Mouse (Mus musculus) left cerebral cortex, adult 11 months (tissue): ENCODE measurements around the gene Nhsl1.
A peak's percentile ranks its signal among the peaks of the same experiment; 100 is the strongest.

Source experiments
- DNase-seq: peaks from one replicate; pipeline ENCODE4 v3.0.0; 2022; ENCODE audit warnings: low spot score

Gene Nhsl1

DNA sequence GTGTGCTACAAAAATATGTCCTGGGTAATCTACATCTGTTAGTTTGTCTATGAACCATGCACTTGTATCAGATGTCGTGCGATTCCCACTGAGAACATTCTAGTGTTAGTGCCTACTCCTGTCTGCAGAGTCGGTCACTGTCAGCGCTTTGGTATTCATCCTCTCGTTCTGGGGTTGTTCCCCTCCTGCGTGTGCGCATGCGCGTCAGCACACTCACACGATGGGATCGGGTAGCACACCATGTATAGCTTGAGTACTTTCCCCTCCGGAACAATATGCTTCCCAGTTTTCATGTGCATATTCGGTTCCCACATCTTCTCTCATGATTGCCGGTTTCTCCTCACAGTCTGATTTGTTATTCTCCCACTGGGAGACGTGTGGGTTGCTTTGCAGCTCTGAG lies 28.4 kb downstream of the Nhsl1 start:
- DNase-seq = no peak

GRCm38 (mm10) chr10:18350781-18351180 lies 32.0 kb downstream of the Nhsl1 start:
- no peak for DNase-seq

DNA sequence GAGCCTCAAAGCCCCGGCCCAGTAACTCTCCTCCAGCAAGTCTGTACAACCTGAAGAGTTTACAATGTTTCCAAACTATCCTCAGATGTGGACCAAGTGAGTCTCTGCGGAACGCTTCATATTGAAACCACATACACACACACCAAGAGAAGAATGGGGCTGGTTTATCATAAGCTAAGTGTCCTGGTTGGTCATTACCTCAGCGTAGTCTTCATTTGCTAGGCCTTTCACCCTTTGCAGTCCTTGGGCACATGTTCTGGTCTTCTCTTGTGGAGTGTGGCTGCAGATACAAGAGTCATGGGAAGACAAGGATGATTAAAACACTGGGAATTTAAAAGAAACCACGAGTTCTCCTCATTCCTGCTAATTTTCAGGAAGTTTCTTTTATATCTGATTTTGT lies 34.2 kb downstream of the Nhsl1 start:
- no peak for DNase-seq

- no peak for DNase-seq
Measured at GRCm38 (mm10) chr10:18354103-18354502, 35.3 kb downstream of the Nhsl1 start.

- DNase-seq = no peak
Measured at GRCm38 (mm10) chr10:18356461-18356860, 37.7 kb downstream of the Nhsl1 start.

GRCm38 (mm10) chr10:18357212-18357611 lies 38.4 kb downstream of the Nhsl1 start:
- no peak for DNase-seq

DNA sequence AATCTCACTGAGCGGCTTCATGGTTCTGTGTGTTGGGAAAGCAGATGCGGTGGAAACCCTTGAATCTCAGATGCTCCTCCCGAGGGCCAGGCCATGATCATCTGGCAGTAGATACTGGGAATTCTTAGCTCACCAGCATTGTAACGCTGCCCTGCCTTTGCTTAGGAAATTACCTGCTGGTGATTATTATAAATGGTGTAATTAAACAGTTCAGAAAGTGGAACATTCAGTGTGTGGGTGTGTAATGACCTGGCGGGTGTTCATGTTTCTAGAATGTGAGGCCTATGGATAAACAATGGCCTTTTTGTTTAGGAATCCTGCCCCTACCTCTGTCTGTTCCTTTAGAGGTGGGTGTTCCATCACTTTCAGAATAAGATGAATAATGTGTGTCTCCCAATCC lies 39.7 kb downstream of the Nhsl1 start:
- no peak for DNase-seq

DNA sequence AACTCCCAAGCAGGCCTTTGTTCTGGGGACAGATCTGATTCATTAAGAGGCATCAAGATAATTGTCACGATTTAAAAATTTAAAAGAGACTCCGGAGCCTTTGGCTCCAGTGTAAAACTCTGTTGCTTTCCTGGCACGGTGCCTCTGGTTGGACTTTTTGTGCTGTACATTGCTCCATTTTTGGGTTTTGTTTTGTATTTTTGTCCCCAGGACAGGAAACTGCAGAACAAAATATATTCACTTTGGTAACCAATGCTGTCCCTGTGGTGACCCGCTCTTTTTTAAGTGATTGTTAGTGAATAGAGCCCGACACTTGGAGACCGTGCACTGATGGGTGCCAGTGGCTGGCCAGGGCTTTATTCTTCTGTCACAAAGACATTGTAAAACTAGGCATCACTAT lies 41.4 kb downstream of the Nhsl1 start:
- DNase-seq = peak; percentile 18

- DNase-seq = no peak
Measured at GRCm38 (mm10) chr10:18365432-18365831, 46.6 kb downstream of the Nhsl1 start.

GRCm38 (mm10) chr10:18366697-18367096 lies 47.9 kb downstream of the Nhsl1 start:
- DNase-seq = no peak

- DNase-seq = no peak
Measured at GRCm38 (mm10) chr10:18368111-18368510, 49.3 kb downstream of the Nhsl1 start.

DNA sequence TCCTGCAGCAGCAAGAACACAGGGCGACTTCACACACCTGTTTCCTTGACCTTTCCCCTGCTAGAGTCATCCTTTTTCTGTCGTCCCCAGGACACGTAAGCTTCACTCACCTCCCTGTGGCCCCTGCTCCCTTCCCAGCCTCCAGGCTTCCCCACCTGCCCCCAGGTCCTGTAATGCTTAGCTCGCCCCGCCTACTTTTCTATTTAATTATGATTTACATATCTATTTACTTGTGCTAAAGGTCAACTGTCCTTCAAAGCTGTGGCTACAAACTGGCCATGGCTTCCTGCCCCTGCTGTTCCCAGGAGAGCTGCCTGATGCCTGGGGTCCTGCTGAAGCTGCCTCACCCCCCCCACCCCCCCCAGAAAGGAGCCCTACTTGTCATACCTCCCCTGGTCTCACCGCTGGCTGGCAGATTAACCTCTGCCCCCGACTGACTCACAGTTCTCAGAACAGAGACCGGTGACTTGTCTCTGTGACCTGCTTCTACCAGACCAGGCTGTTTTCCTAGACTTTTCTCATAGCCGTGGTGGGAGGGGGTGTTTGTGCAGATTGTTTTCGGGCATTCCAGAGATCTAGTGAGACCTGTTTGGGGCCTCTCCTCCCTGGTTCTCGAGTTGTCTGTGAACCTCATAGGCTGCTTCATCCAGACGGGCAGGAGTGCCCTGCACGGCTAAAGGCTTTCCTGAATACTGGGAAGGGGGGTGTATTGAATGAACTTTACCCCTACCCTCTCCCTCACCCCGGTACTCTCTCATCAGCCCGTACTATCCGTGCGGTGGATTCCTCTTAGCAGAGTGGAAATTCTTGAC lies 51.9 kb downstream of the Nhsl1 start:
- DNase-seq = no peak

- DNase-seq = no peak
Measured at GRCm38 (mm10) chr10:18371866-18372265, 53.1 kb downstream of the Nhsl1 start.

GRCm38 (mm10) chr10:18375301-18375700 lies 56.5 kb downstream of the Nhsl1 start:
- DNase-seq = no peak

DNA sequence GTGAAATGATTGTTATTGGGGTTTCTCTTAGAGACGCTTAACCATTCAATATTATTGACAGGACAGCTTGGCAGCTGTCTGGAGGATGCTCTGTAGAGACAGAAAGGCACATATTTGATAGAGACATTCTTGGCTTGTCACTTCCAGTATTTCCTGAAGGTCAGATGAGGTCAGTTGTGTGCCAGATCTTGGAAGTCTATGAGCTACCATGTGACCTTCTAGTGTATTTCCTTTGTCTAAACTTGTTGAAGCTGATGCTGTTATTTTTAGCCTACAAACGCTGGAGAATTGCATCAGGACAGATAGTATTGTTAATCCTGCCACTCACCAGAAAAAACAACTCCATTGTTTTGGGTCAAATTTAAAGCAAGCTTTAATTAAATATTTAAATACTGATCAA lies 66.0 kb downstream of the Nhsl1 start:
- DNase-seq = no peak

DNA sequence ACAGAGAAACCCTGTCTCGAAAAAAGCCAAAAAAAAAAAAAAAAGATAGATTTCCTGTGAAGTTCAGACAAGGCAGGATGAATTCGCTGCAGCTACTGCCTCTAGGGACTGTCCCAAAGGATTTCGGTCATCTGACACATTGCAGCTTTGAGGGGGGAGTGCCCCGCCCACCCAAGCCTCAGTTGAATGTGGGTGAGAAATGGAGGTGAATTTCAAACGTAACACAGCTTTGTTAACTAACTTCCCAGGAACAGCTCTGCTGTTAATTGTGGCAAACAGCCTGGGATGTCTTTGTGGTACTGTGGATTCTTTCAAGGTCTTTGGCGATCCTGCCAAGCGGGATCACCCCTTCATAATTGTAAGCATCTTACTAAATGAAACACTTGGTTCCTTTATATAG lies 67.4 kb downstream of the Nhsl1 start:
- peak; percentile 12 for DNase-seq

DNA sequence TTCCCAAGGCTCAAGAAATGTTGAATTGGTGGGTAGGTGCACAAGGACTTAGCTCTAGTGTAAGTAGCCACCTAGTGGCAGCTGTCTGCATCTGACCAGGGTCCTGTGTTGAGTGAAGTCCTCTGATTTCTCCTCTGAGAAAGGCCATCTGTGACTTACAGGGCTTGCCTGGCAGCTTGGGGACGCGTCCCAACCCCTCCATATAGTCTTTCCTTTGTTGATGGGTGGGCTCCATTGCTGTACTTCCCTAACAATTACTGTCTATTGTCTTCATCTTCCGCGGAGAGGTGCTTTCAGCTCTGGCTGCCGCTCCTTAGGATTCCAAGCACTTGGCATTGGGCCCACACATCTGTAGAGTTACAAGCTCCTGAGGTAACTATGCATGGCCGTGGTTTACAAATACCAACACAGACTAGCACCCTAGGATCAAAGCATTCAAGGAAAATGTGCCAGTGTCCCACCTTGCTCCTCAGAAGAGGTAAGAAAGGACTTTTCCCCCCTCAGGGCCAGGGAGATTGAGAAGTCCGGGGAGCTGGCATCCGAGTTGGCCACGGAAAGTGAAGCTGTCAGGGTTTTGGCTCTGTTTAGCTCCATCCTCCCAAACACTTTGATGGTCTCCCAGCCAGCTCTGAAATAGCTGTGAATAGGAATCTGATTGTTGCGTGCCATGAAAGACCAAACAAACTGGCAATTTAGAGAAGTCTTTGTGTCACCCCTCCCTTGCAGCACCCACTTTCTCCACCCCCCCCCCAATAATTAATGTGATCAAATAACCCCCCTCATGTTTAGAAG lies 70.2 kb downstream of the Nhsl1 start:
- peak; percentile 48 for DNase-seq

- no peak for DNase-seq
Measured at GRCm38 (mm10) chr10:18390004-18390403, 71.2 kb downstream of the Nhsl1 start.

DNA sequence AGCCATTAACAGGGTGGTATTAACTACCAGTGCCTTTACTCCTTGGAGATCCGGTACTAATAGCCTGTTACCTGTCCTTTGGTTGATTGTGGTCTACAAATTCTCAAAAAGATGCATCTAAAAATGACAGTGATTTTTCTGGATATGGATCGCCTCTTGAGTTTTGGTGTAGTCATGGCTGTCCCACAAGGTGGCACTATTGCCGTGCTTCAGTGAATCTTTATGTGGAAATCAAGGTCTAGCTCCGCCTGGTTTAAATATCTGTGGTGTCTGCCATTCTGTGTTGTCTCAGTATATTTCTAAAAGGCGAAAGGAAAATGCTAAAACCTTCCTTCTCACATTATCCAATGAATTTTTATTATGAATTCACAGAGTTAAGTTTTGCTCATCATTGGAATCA lies 72.8 kb downstream of the Nhsl1 start:
- peak; percentile 30 for DNase-seq

GRCm38 (mm10) chr10:18392268-18392667 lies 73.5 kb downstream of the Nhsl1 start:
- no peak for DNase-seq

DNA sequence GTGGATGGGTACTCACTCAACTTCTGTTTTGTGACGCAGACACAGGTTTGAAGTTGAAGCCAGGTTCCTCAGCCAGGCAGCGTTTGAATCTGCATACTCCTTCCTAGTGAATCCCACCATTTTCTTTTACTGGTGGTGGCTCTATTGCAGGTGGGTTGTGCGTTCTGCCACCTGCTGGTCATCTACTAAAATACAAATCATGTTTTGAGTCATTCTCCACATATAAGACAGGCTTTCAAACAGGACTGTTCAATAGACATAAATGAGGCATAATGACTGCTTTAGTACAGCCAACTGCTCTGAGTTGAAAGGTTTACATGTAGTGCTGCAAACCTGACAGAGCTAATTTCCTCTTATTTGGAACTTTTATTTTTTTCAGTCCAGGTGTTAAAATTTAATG lies 75.0 kb downstream of the Nhsl1 start:
- no peak for DNase-seq

GRCm38 (mm10) chr10:18394270-18394669 lies 75.5 kb downstream of the Nhsl1 start:
- DNase-seq = no peak

DNA sequence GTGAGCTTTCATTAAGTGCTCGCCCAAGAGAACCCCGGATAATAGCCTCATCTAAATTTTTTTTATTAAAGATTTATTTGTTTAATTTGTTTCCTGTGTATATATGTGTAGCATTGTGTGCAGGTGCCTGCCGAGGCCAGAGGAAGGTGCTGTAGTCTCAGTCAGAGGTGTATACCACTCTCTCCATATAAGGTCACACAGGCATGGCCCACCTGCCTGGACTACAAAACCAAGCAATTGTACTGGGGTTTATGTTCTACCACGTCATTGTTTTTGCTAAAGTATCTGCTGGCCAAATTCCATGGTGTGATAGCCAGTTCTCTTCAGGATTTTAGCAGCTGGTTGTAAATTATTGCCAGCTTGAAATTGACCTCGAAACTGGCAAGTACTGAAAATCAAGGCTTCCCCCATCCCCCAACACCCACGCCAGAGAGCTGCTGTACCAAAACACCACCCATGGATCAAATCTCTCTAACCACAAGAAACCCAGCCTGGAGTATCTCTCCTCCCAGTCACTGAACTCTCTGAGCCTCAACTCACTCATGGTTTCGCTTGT lies 81.4 kb downstream of the Nhsl1 start:
- DNase-seq = no peak
